Mouse (Mus musculus) MEL (cell line): Measurements from ENCODE around the gene Nxpe2. TPM values are rescaled to one million over a fixed set of nuclear protein-coding genes. Genes with fewer than 3 reads are reported as not detected.
A peak's percentile ranks its signal among the peaks of the same experiment; 100 is the strongest.

Experiments used
- DNase-seq: peaks from one replicate; pipeline ENCODE4 v3.0.0; 2011; ENCODE audit warnings: low read depth, low spot score
- H3K27ac ChIP-seq: 2 replicates; pipeline ENCODE4 v1.5.1; 2012; ENCODE audit warnings: low read depth, mild to moderate bottlenecking, control low read depth, low read length, moderate library complexity; ENCODE audit not compliant: control insufficient read depth
- H3K27me3 ChIP-seq, 2 experiments: fragments of 150-350 bp in 1 of 2; sonication (generic) in 1 of 2; 2 replicates each; pipeline ENCODE4 v1.6.1; 2012; ENCODE audit warnings: low read length in 2 of 2, mild to moderate bottlenecking in 2 of 2, improper control_type of control experiment in 1 of 2, moderate library complexity in 1 of 2; ENCODE audit not compliant: insufficient read depth in 2 of 2, control insufficient read depth in 1 of 2
- H3K36me3 ChIP-seq, 2 experiments: 2 replicates each; pipeline ENCODE4 v1.6.1; 2012 to 2014; ENCODE audit warnings: low read length in 2 of 2, improper control_type of control experiment in 1 of 2, inconsistent platforms in 1 of 2, mild to moderate bottlenecking in 1 of 2; ENCODE audit not compliant: insufficient read depth in 2 of 2, control insufficient read depth in 1 of 2
- H3K4me1 ChIP-seq, 2 experiments: fragments of 150-350 bp in 1 of 2; sonication (generic) in 1 of 2; 2 replicates each; pipeline ENCODE4 v1.6.1; 2012; ENCODE audit warnings: low read length in 2 of 2, improper control_type of control experiment in 1 of 2, mild to moderate bottlenecking in 1 of 2; ENCODE audit not compliant: insufficient read depth in 2 of 2, control insufficient read depth in 1 of 2
- H3K4me3 ChIP-seq, 2 experiments: fragments of 150-350 bp in 1 of 2; sonication (generic) in 1 of 2; 2 replicates each; pipeline ENCODE4 v1.5.1; 2012; ENCODE audit warnings: low read depth in 2 of 2, low read length in 2 of 2, mild to moderate bottlenecking in 2 of 2, moderate library complexity in 2 of 2, control low read depth in 1 of 2, improper control_type of control experiment in 1 of 2; ENCODE audit not compliant: control insufficient read depth in 1 of 2, insufficient read depth in 1 of 2
- H3K79me2 ChIP-seq: 2 replicates; pipeline ENCODE4 v1.6.1; 2012; ENCODE audit warnings: mild to moderate bottlenecking, low read length, moderate library complexity; ENCODE audit not compliant: control insufficient read depth, poor library complexity, insufficient read depth
- H3K9ac ChIP-seq: 2 replicates; pipeline ENCODE4 v1.6.1; 2012; ENCODE audit warnings: low read depth, mild to moderate bottlenecking, control low read depth, low read length, moderate library complexity; ENCODE audit not compliant: control insufficient read depth, poor library complexity, severe bottlenecking
- H3K9me3 ChIP-seq: fragments of 150-350 bp; sonication (generic); replicated peaks from 2 replicates; pipeline ENCODE4 v1.6.1; 2012; ENCODE audit warnings: mild to moderate bottlenecking, low read length, improper control_type of control experiment, moderate library complexity; ENCODE audit not compliant: insufficient read depth
- BHLHE40 ChIP-seq: IDR thresholded peaks from 2 replicates; pipeline ENCODE4 v1.6.1; 2012; ENCODE audit warnings: low read depth, mild to moderate bottlenecking, inconsistent platforms, low read length, improper control_type of control experiment, borderline replicate concordance
- EP300 ChIP-seq, 2 experiments: IDR thresholded peaks; 2 replicates each; pipeline ENCODE4 v1.6.1; 2011; ENCODE audit warnings: improper control_type of control experiment in 2 of 2, low read length in 2 of 2, low read depth in 1 of 2, mild to moderate bottlenecking in 1 of 2
- ETS1 ChIP-seq: IDR thresholded peaks from 2 replicates; pipeline ENCODE4 v1.6.1; 2012; ENCODE audit warnings: low read depth, mild to moderate bottlenecking, inconsistent platforms, low read length, improper control_type of control experiment, moderate library complexity
- GABPA ChIP-seq: IDR thresholded peaks from 2 replicates; pipeline ENCODE4 v1.6.1; 2012; ENCODE audit warnings: low read depth, mild to moderate bottlenecking, inconsistent platforms, low read length, improper control_type of control experiment, moderate library complexity
- GATA1 ChIP-seq: IDR thresholded peaks from 2 replicates; pipeline ENCODE4 v1.6.1; 2011; ENCODE audit warnings: low read depth, low read length, improper control_type of control experiment
- MAZ ChIP-seq: IDR thresholded peaks from 2 replicates; pipeline ENCODE4 v1.6.1; 2012; ENCODE audit warnings: low read depth, mild to moderate bottlenecking, inconsistent platforms, low read length, improper control_type of control experiment
- MEF2A ChIP-seq: IDR thresholded peaks from 2 replicates; pipeline ENCODE4 v1.6.1; 2014; ENCODE audit warnings: low read depth, mild to moderate bottlenecking, inconsistent platforms, low read length, improper control_type of control experiment; ENCODE audit not compliant: poor library complexity, insufficient replicate concordance, severe bottlenecking; ENCODE audit errors: extremely low read depth
- MYB ChIP-seq: IDR thresholded peaks from 2 replicates; pipeline ENCODE4 v1.6.1; 2011; ENCODE audit warnings: mild to moderate bottlenecking, low read depth, low read length, improper control_type of control experiment
- POLR2A ChIP-seq, 2 experiments: IDR thresholded peaks; 2 replicates each; pipeline ENCODE4 v1.6.1; 2011 to 2012; ENCODE audit warnings: low read length in 2 of 2, mild to moderate bottlenecking in 2 of 2, control low read depth in 1 of 2, improper control_type of control experiment in 1 of 2, low read depth in 1 of 2, moderate library complexity in 1 of 2; ENCODE audit not compliant: control insufficient read depth in 1 of 2, insufficient read depth in 1 of 2, poor library complexity in 1 of 2
- SIN3A ChIP-seq: IDR thresholded peaks from 2 replicates; pipeline ENCODE4 v1.6.1; 2012; ENCODE audit warnings: low read length, improper control_type of control experiment, inconsistent platforms
- TAL1 ChIP-seq: IDR thresholded peaks from 2 replicates; pipeline ENCODE4 v1.6.1; 2012; ENCODE audit warnings: mild to moderate bottlenecking, inconsistent platforms, low read length, moderate library complexity, mixed read lengths
- TCF12 ChIP-seq: IDR thresholded peaks from 2 replicates; pipeline ENCODE4 v1.6.1; 2014; ENCODE audit warnings: low read depth, mild to moderate bottlenecking, inconsistent platforms, low read length, improper control_type of control experiment, moderate library complexity
- ZKSCAN1 ChIP-seq: IDR thresholded peaks from 2 replicates; pipeline ENCODE4 v1.6.1; 2012; ENCODE audit warnings: low read depth, mild to moderate bottlenecking, inconsistent platforms, low read length, improper control_type of control experiment, moderate library complexity
- ZNF384 ChIP-seq: IDR thresholded peaks from 2 replicates; pipeline ENCODE4 v1.6.1; 2012; ENCODE audit warnings: low read depth, mild to moderate bottlenecking, inconsistent platforms, low read length, improper control_type of control experiment
- polyA plus RNA-seq, 2 experiments: library from polyadenylated mRNA; stranded (reverse) in 1 of 2; unstranded in 1 of 2; fragments of >175 nt in 1 of 2; fragments of >200 nt in 1 of 2; gene quantifications; 2 replicates each; pipeline versions ENCODE4 v1.2.1 to v1.2.4; 2012; ENCODE audit warnings: low replicate concordance in 2 of 2, low read depth in 1 of 2; ENCODE audit not compliant: insufficient read length in 2 of 2, insufficient read depth in 1 of 2, missing spikeins in 1 of 2
- total RNA-seq: library from RNA; depleted of rRNA; stranded (reverse); fragments of 300-350 nt; gene quantifications from 2 replicates; pipeline ENCODE4 v1.2.3, GENCODE M21; 2012

The Nxpe2 gene
- total and polyA plus RNA-seq, 3 experiments, result 3.1 to 3.5 TPM; not detected in 1

- no peaks in the 10 kb centered on the region for H3K9me3 ChIP-seq
- no peak overlapping the region for H3K9ac ChIP-seq
- peaks cover 6 to 27% of the 10 kb centered on the region in 2 experiments; a peak in 3 of 4 replicates for H3K4me1 ChIP-seq
- peaks cover 0 to 13% of the 10 kb centered on the region in 2 experiments; a peak in 2 of 4 replicates for H3K36me3 ChIP-seq
- peak; percentile 51 for DNase-seq
- no peaks in the 10 kb centered on the region for H3K79me2 ChIP-seq
- no peaks in the 10 kb centered on the region; a peak in 1 of 4 replicates for H3K27me3 ChIP-seq
- peak in 1 of 2 experiments; percentile 74; a peak in 2 of 4 replicates for TF ChIP-seq EP300 (IDR thresholded peaks at IDR 0.05; ENCODE audit: low read depth in 1 of 2, low read length in 2 of 2)
- TF ChIP-seq BHLHE40, result no peak
- no peak for TF ChIP-seq GABPA
- peak; percentile 35; the same call in 1 of the 2 replicates for TF ChIP-seq GATA1
- H3K27ac ChIP-seq, result no peak overlapping the region
- no peak overlapping the region; a peak in 1 of 4 replicates for H3K4me3 ChIP-seq
Measured at GRCm38 (mm10) chr9:48340708-48341380, 12.4 kb downstream of the Nxpe2 start.

DNA sequence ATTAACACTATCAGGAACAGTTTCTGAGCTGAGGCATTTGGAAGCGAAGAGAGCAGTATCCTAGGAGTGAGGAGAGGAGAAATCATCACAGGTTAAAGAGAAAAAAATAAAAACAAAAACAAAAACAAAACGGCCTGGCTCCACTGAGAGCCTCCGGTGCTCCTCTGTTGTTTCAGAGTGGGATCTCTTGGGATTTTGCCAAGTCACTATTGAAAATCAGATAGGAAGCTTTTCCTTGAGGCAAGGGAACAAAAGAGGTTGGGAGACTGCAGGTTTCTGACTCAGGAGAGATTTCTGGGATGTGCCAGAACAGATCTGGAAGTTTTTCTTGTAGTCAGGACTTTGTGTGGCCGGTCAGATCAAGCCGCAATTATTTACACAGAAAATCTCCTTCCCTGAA lies 13.7 kb downstream of the Nxpe2 start:
- no peak overlapping the region for H3K9ac ChIP-seq

GRCm38 (mm10) chr9:48338783-48339455 lies 14.3 kb downstream of the Nxpe2 start:
- TF ChIP-seq ZKSCAN1 (no peak), MEF2A (no peak), MYB (peak; percentile 62; the same call in 1 of the 2 replicates), SIN3A (0 out of 2 replicates have a peak, but pooled peaks have one; percentile 18), ETS1 (peak; percentile 15; the same call in 1 of the 2 replicates), EP300 (IDR thresholded peaks at IDR 0.05; ENCODE audit: low read depth in 1 of 2, low read length in 2 of 2) (peak; percentile 49 to 75), TAL1 (peak; percentile 37), GATA1 (peak; percentile 70), POLR2A (IDR thresholded peaks at IDR 0.05; ENCODE audit: control insufficient read depth in 1 of 2, insufficient read depth in 1 of 2, low read depth in 1 of 2, low read length in 2 of 2, poor library complexity in 1 of 2) (no peak), TCF12 (peak; percentile 59; the same call in 1 of the 2 replicates)
- peak; percentile 64 for DNase-seq
- H3K9me3 ChIP-seq, result no peaks in the 10 kb centered on the region
- no peak overlapping the region; a peak in 1 of 4 replicates for H3K4me3 ChIP-seq
- H3K36me3 ChIP-seq, result peaks cover 0 to 13% of the 10 kb centered on the region in 2 experiments; a peak in 2 of 4 replicates
- no peak overlapping the region for H3K9ac ChIP-seq
- H3K4me1 ChIP-seq, result peaks cover 6 to 27% of the 10 kb centered on the region in 2 experiments; a peak in 3 of 4 replicates
- no peaks in the 10 kb centered on the region for H3K27me3 ChIP-seq
- peak overlapping the region; percentile 24; the same call in 1 of the 2 replicates for H3K27ac ChIP-seq
- no peaks in the 10 kb centered on the region for H3K79me2 ChIP-seq

More for the DNA sequence above, 13.7 kb downstream of the Nxpe2 start:
- H3K9me3 ChIP-seq, result no peaks in the 10 kb centered on the region
- peaks cover 6 to 27% of the 10 kb centered on the region in 2 experiments; a peak in 3 of 4 replicates for H3K4me1 ChIP-seq
- peak overlapping the region in 1 of 2 experiments; percentile 10; a peak in 1 of 4 replicates for H3K4me3 ChIP-seq
- no peak for TF ChIP-seq MAZ
- TF ChIP-seq ZNF384, result peak; percentile 87
- no peaks in the 10 kb centered on the region for H3K27me3 ChIP-seq
- H3K27ac ChIP-seq, result 0 out of 2 replicates have a peak overlapping the region, but pooled peaks have one; percentile 0
- H3K79me2 ChIP-seq, result no peaks in the 10 kb centered on the region
- peaks cover 0 to 13% of the 10 kb centered on the region in 2 experiments; a peak in 2 of 4 replicates for H3K36me3 ChIP-seq
- peak; percentile 24 for DNase-seq
